Mouse (Mus musculus): ENCODE data around the gene Tmem94.

DNA sequence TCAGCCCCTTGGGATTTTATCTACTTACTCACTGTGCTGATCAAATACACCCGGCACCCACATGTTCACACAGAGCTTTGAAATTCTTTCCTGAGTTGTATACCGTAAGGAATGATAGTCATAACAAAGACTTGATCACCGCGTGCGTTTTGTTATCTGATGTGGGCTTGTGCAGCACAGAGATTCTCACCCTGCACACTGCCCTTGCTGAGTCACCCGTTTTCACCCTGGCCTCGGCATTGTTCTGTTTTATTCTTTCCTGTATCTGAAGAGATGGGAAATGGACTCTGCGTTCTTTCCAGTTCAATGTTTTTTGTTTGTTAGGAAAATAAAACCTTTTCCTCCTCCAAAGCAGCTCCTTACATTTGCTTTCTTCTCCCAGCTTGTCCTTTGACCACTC, 18.5 kb upstream of the Tmem94 start:
- no peak for TF ChIP-seq POLR2A (IDR thresholded peaks at IDR 0.05; ENCODE audit: low read depth, low read length)
- no peak for TF ChIP-seq UBTF (IDR thresholded peaks at IDR 0.05; ENCODE audit: low read depth, low read length)
- no peak for TF ChIP-seq TCF12 (IDR thresholded peaks at IDR 0.05; ENCODE audit: low read depth, low read length)
- no peak for TF ChIP-seq CHD1 (IDR thresholded peaks at IDR 0.05; ENCODE audit: low read depth, low read length)
- no peak for TF ChIP-seq E2F4 (IDR thresholded peaks at IDR 0.05; ENCODE audit: insufficient replicate concordance, low read depth, low read length)
- TF ChIP-seq CTCF (conservative IDR thresholded peaks at IDR 0.05 in 1 of 2, IDR thresholded peaks at IDR 0.05 in 1 of 2; ENCODE audit: low read depth in 2 of 2, low read length in 2 of 2): no peak
- no peak for TF ChIP-seq USF1 (IDR thresholded peaks at IDR 0.05; ENCODE audit: low read depth, low read length)
- no peak for TF ChIP-seq EP300 (IDR thresholded peaks at IDR 0.05; ENCODE audit: low read length)
